Mouse (Mus musculus) limb, embryonic 14.5 days (tissue): ENCODE results near the gene Glis2. TPM values are rescaled to one million over a fixed set of nuclear protein-coding genes. Genes with fewer than 3 reads are reported as not detected.

ENCODE experiments used
- ATAC-seq: fragments of 200-750 bp; cut with Nextera tagmentation; 2 replicates; pipeline ENCODE4 v1.8.0; 2017; ENCODE audit warnings: low read depth, moderate number of reproducible peaks, moderate TSS enrichment; ENCODE audit not compliant: low FRiP score
- DNase-seq: peaks from one replicate; pipeline ENCODE4 v3.0.0-alpha.2; 2015; ENCODE audit warnings: low spot score
- H3K27ac ChIP-seq: fragments of 300-500 bp; sonication (generic); replicated peaks from 2 replicates; pipeline ENCODE4 v1.5.1; 2014; ENCODE audit warnings: low read depth, mild to moderate bottlenecking, low read length, moderate library complexity, mixed read lengths
- H3K27me3 ChIP-seq: fragments of 300-500 bp; sonication (generic); 2 replicates; pipeline ENCODE4 v1.6.1; 2014; ENCODE audit warnings: low read length, mixed read lengths; ENCODE audit not compliant: control insufficient read depth, insufficient read depth
- H3K36me3 ChIP-seq: fragments of 300-500 bp; sonication (generic); 2 replicates; pipeline ENCODE4 v1.6.1; 2014; ENCODE audit warnings: mild to moderate bottlenecking, low read length, moderate library complexity, mixed read lengths; ENCODE audit not compliant: control insufficient read depth, insufficient read depth
- H3K4me1 ChIP-seq: fragments of 300-500 bp; sonication (generic); 2 replicates; pipeline ENCODE4 v1.6.1; 2014; ENCODE audit warnings: antibody characterized with exemption, low read length, mixed read lengths; ENCODE audit not compliant: control insufficient read depth, insufficient read depth
- H3K4me2 ChIP-seq: fragments of 300-500 bp; sonication (generic); replicated peaks from 2 replicates; pipeline ENCODE4 v1.6.1; 2014; ENCODE audit warnings: low read depth, mild to moderate bottlenecking, low read length, moderate library complexity; ENCODE audit not compliant: severe bottlenecking
- H3K4me3 ChIP-seq: fragments of 300-500 bp; sonication (generic); replicated peaks from 2 replicates; pipeline ENCODE4 v1.5.1; 2014; ENCODE audit warnings: low read length
- H3K9ac ChIP-seq: fragments of 300-500 bp; sonication (generic); 2 replicates; pipeline ENCODE4 v1.6.1; 2014; ENCODE audit warnings: mild to moderate bottlenecking, low read depth, low read length, moderate library complexity; ENCODE audit not compliant: severe bottlenecking
- H3K9me3 ChIP-seq: fragments of 300-500 bp; sonication (generic); 2 replicates; pipeline ENCODE4 v1.6.1; 2016; ENCODE audit warnings: low read length; ENCODE audit not compliant: control insufficient read depth
- POLR2A ChIP-seq: fragments of 200-500 bp; IDR thresholded peaks from 2 replicates; pipeline ENCODE4 v1.8.0; 2012; ENCODE audit warnings: inconsistent platforms, mild to moderate bottlenecking, moderate library complexity, borderline replicate concordance; ENCODE audit not compliant: insufficient read depth, insufficient read length; ENCODE audit errors: extremely low read depth
- WGBS: fragments of 180-500 bp; shearing (Covaris S2); extraction: QIAGEN DNeasy Blood & Tissue Kit; methylation state at CpG from one replicate; pipeline ENCODE4 v1.1.7; 2014; 5-methylcytosine and 5-hydroxymethylcytosine counted together
- polyA plus RNA-seq, 2 experiments: library from polyadenylated mRNA; depleted of rRNA in 1 of 2; stranded (reverse) in 1 of 2; unstranded in 1 of 2; fragments of >200 nt; fragmentation: Nextera tagmentation in 1 of 2; extraction: Ambion mirVana in 1 of 2; gene quantifications; 2 replicates each; pipeline versions ENCODE4 v1.2.1 to v1.2.3; 2012 to 2014

The Glis2 gene
- polyA plus RNA-seq, 2 experiments, result 45.9 to 83.8 TPM

DNA sequence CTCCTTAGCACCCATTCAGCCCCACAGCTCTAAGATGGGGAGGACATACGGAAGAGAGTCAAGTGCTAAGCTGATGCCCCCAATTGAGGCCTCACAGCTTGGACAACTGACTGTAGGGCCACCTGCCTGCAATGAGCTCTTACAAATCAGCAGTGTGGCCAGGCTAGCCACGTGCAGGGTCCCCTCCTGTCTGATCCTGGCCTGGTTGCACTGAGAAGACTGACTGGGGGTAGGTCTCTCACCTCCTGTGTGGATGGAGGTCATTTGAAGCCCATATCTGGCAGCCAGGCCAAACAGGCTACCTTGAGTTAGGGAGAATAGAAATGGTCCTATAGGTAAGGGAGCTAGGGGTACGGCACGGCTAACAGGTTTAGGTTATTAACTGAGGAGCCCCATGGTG lies 51.4 kb downstream of the Glis2 start:
- no peak for TF ChIP-seq POLR2A
- no peak overlapping the region for H3K4me2 ChIP-seq
- ATAC-seq (no peak), DNase-seq (no peak)
- H3K27ac ChIP-seq, result 0 out of 2 replicates have a peak overlapping the region, but pooled peaks have one; percentile 28
- peaks cover 66% of the 10 kb centered on the region for H3K36me3 ChIP-seq
- 78% methylated on average over 4 of the region's 4 CpGs for WGBS
- no peak overlapping the region for H3K9ac ChIP-seq
- H3K27me3 ChIP-seq, result no peaks in the 10 kb centered on the region
- no peak overlapping the region for H3K4me3 ChIP-seq
- H3K4me1 ChIP-seq, result peaks cover 76% of the 10 kb centered on the region
- H3K9me3 ChIP-seq, result no peaks in the 10 kb centered on the region

DNA sequence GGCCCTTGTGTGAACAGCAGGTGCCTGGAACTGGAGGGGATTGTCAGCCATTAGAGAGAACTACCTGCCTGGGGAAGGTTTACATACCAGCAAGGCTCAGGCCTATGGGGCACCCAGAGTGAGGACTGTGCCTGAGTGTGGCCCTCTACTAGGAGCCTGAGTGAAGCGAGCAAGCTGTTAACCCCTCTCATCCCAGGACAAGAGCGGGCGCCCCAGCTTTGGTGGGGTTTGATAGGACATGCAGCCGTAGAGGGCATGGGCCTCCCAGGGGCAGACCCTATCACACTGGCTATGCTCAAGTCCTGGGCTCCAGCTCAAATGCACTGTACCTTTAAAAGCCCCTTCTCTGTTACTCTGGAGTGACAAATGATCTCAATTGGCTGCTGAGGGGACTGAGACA lies 52.3 kb downstream of the Glis2 start:
- Histone ChIP-seq H3K4me1 (peaks cover 76% of the 10 kb centered on the region), H3K27ac (peak overlapping the region; percentile 35), H3K9me3 (no peaks in the 10 kb centered on the region), H3K36me3 (peaks cover 70% of the 10 kb centered on the region), H3K4me3 (no peak overlapping the region), H3K4me2 (peak overlapping the region; percentile 16; the same call in 1 of the 2 replicates), H3K9ac (no peak overlapping the region), H3K27me3 (no peaks in the 10 kb centered on the region)
- WGBS, result 70% methylated on average over 4 of the region's 4 CpGs
- ATAC-seq, result no peak
- no peak for DNase-seq
- no peak for TF ChIP-seq POLR2A

DNA sequence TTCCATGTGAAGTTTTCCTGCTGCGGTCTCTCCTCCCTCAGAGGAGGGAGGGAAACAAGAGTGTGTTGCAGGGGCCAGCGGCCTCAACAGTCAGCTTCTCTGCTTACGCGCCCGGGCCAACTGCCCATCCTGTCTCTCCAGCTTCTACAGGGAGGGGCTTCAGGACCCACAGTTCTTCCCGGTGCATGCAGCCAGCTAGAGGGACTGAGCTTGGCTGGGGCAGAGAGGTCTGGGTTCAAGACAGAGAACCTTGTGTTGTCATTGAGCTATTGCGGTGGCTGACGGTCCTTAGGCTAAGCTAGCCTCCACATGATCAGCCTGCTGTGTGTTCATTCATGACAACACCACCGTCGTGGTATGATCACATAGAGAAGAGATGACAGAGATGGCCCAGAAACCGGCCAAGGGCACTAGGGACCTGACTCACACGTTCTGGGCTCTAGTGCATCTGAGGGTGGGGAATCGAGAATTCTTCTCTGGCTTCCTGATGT lies 53.2 kb downstream of the Glis2 start:
- no peaks in the 10 kb centered on the region for H3K9me3 ChIP-seq
- H3K4me1 ChIP-seq, result peaks cover 76% of the 10 kb centered on the region
- TF ChIP-seq POLR2A, result no peak
- DNase-seq (peak; percentile 60), ATAC-seq (peak; percentile 28; the same call in 1 of the 2 replicates)
- peaks cover 77% of the 10 kb centered on the region for H3K36me3 ChIP-seq
- H3K27me3 ChIP-seq, result no peaks in the 10 kb centered on the region
- no peak overlapping the region for H3K9ac ChIP-seq
- peak overlapping the region; percentile 35; the same call in 1 of the 2 replicates for H3K27ac ChIP-seq
- H3K4me2 ChIP-seq, result no peak overlapping the region
- H3K4me3 ChIP-seq, result no peak overlapping the region
- WGBS, result 67% methylated on average over 13 of the region's 13 CpGs

DNA sequence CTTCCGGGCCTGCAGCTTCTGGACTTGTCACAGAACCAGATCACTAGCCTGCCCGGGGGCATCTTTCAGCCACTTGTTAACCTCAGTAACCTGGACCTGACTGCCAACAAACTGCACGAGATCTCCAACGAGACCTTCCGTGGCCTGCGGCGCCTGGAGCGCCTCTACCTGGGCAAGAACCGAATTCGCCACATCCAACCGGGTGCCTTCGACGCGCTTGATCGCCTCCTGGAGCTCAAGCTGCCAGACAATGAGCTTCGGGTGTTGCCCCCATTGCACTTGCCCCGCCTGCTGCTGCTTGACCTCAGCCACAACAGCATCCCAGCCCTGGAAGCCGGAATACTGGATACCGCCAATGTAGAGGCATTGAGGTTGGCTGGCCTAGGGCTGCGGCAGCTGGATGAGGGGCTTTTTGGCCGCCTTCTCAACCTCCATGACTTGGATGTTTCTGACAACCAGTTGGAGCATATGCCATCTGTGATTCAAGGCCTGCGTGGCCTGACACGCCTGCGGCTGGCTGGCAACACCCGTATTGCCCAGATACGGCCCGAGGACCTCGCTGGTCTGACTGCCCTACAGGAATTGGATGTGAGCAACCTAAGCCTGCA lies 54.0 kb downstream of the Glis2 start:
- H3K36me3 ChIP-seq, result peaks cover 79% of the 10 kb centered on the region
- no peak for TF ChIP-seq POLR2A
- ATAC-seq (no peak), DNase-seq (no peak)
- H3K9ac ChIP-seq, result no peak overlapping the region
- H3K4me2 ChIP-seq, result no peak overlapping the region
- H3K4me3 ChIP-seq, result no peak overlapping the region
- 87% methylated on average over 28 of the region's 28 CpGs for WGBS
- no peak overlapping the region for H3K27ac ChIP-seq
- H3K4me1 ChIP-seq, result peaks cover 76% of the 10 kb centered on the region
- H3K9me3 ChIP-seq, result no peaks in the 10 kb centered on the region
- no peaks in the 10 kb centered on the region for H3K27me3 ChIP-seq

DNA sequence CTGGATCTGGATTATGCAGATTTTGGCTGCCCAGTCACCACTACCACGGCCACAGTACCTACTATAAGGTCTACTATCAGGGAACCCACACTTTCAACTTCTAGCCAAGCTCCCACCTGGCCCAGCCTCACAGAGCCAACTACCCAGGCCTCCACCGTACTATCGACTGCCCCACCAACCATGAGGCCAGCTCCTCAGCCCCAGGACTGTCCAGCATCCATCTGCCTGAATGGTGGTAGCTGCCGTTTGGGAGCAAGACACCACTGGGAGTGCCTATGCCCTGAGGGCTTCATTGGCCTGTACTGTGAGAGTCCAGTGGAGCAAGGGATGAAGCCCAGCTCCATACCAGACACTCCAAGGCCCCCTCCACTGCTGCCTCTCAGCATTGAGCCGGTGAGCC lies 54.7 kb downstream of the Glis2 start:
- TF ChIP-seq POLR2A, result no peak
- Histone ChIP-seq H3K4me2 (no peak overlapping the region), H3K27ac (no peak overlapping the region), H3K9me3 (no peaks in the 10 kb centered on the region), H3K27me3 (no peaks in the 10 kb centered on the region), H3K4me1 (peaks cover 76% of the 10 kb centered on the region), H3K36me3 (peaks cover 76% of the 10 kb centered on the region), H3K9ac (no peak overlapping the region), H3K4me3 (no peak overlapping the region)
- DNase-seq (no peak), ATAC-seq (no peak)
- WGBS, result 70% methylated on average over 5 of the region's 5 CpGs
